ENCODE assay signal across 8 mouse cellular contexts in genomic region chr2:31683666-31684065, GRCm38 (mm10). TPM values are rescaled to one million over a fixed set of nuclear protein-coding genes. Genes with fewer than 3 reads are reported as not detected.
A peak's percentile ranks its signal among the peaks of the same experiment; 100 is the strongest.
DNase-seq lines count a peak whose midpoint lies in the region; ATAC-seq and TF ChIP-seq lines count a peak whose summit lies in the region.

No protein-coding gene starts in this region.

- H3K27me3 ChIP-seq in intestine, embryonic 14.5 days (replicated peaks; ENCODE audit: control insufficient read depth, insufficient read depth, low read length) = no peaks in the 10 kb centered on the region
- H3K27me3 ChIP-seq in intestine, embryonic 15.5 days (replicated peaks) = no peaks in the 10 kb centered on the region
- H3K27me3 ChIP-seq in G1E (ENCODE audit: insufficient read depth, low read length) = no peaks in the 10 kb centered on the region
- no peaks in the 10 kb centered on the region for H3K27me3 ChIP-seq in neural tube, embryonic 11.5 days (ENCODE audit: control insufficient read depth, insufficient read depth, low read length)

- H3K9me3 ChIP-seq in intestine, embryonic 14.5 days (ENCODE audit: control insufficient read depth, low read length) = no peaks in the 10 kb centered on the region
- H3K9me3 ChIP-seq in intestine, embryonic 15.5 days = no peaks in the 10 kb centered on the region
- H3K9me3 ChIP-seq in G1E (replicated peaks) = no peaks in the 10 kb centered on the region
- H3K9me3 ChIP-seq in neural tube, embryonic 11.5 days (ENCODE audit: control insufficient read depth, low read length) = no peaks in the 10 kb centered on the region

- TF ChIP-seq CTCF in G1E (IDR thresholded peaks at IDR 0.05; ENCODE audit: low read depth, low read length) = 0 out of 2 replicates have a peak, but pooled peaks have one; percentile 8

- intact Hi-C loops in heart, postnatal 14 days (cut with DNase I) = loop anchor here (1.0 to 10.0 kb wide), 3 partner anchors 102 to 451 kb away; no protein-coding TSS in a partner anchor
- intact Hi-C loops in left cerebral cortex, postnatal 14 days (cut with DNase I) = loop anchor here (1.0 to 10.0 kb wide), 3 partner anchors 102 to 291 kb away; partner anchors contain the start of gene Nup214

- peaks cover 24% of the 10 kb centered on the region for H3K36me3 ChIP-seq in intestine, embryonic 14.5 days (ENCODE audit: control insufficient read depth, insufficient read depth, low read length)
- H3K36me3 ChIP-seq in intestine, embryonic 15.5 days = peaks cover 11% of the 10 kb centered on the region
- peaks cover 43% of the 10 kb centered on the region for H3K36me3 ChIP-seq in G1E (replicated peaks)
- H3K36me3 ChIP-seq in neural tube, embryonic 11.5 days (ENCODE audit: control insufficient read depth, insufficient read depth, low read length) = peaks cover 7% of the 10 kb centered on the region

- no peak overlapping the region for H3K27ac ChIP-seq in intestine, embryonic 14.5 days (ENCODE audit: low read depth)
- H3K27ac ChIP-seq in intestine, embryonic 15.5 days = no peak overlapping the region
- H3K27ac ChIP-seq in neural tube, embryonic 11.5 days (ENCODE audit: low read depth, low read length) = no peak overlapping the region

- no peak overlapping the region for H3K4me3 ChIP-seq in intestine, embryonic 14.5 days (ENCODE audit: low read depth, low read length)
- no peak overlapping the region for H3K4me3 ChIP-seq in intestine, embryonic 15.5 days (replicated peaks)
- no peak overlapping the region for H3K4me3 ChIP-seq in G1E (ENCODE audit: low read depth, low read length)
- H3K4me3 ChIP-seq in neural tube, embryonic 11.5 days (ENCODE audit: low read depth, low read length) = no peak overlapping the region

- H3K9ac ChIP-seq in intestine, embryonic 14.5 days (ENCODE audit: low read length) = no peak overlapping the region
- H3K9ac ChIP-seq in intestine, embryonic 15.5 days = no peak overlapping the region
- H3K9ac ChIP-seq in neural tube, embryonic 11.5 days (ENCODE audit: low read length) = no peak overlapping the region

- no peak for ATAC-seq in intestine, embryonic 14.5 days (replicated peaks; ENCODE audit: low FRiP score, low TSS enrichment, low read depth)
- ATAC-seq in intestine, embryonic 15.5 days = no peak
- ATAC-seq in G1E (ENCODE audit: extremely low read depth, insufficient number of reproducible peaks, low FRiP score, poor library complexity, severe bottlenecking) = no peak
- no peak for ATAC-seq in neural tube, embryonic 11.5 days (ENCODE audit: insufficient read depth, low FRiP score, low TSS enrichment)

- peaks cover 4% of the 10 kb centered on the region; the same call in 1 of the 2 replicates for H3K4me1 ChIP-seq in intestine, embryonic 14.5 days (replicated peaks; ENCODE audit: control insufficient read depth, insufficient read depth, low read length)
- no peaks in the 10 kb centered on the region for H3K4me1 ChIP-seq in intestine, embryonic 15.5 days (replicated peaks)
- peaks cover 21% of the 10 kb centered on the region for H3K4me1 ChIP-seq in G1E (ENCODE audit: insufficient read depth, low read depth, low read length)
- H3K4me1 ChIP-seq in neural tube, embryonic 11.5 days (ENCODE audit: control insufficient read depth, insufficient read depth, low read length) = 0 out of 2 replicates have a peak, but pooled peaks cover 3% of the 10 kb centered on the region

- WGBS in intestine, embryonic 14.5 days = 30% methylated on average over 2 of the region's 2 CpGs
- WGBS in intestine, embryonic 15.5 days = 19% methylated on average over 2 of the region's 2 CpGs
- WGBS in neural tube, embryonic 11.5 days = 22% methylated on average over 2 of the region's 2 CpGs

- no peak overlapping the region for H3K4me2 ChIP-seq in intestine, embryonic 14.5 days (ENCODE audit: low read length)
- H3K4me2 ChIP-seq in intestine, embryonic 15.5 days (replicated peaks) = no peak overlapping the region
- H3K4me2 ChIP-seq in neural tube, embryonic 11.5 days (ENCODE audit: low read depth) = no peak overlapping the region

- DNase-seq in intestine, embryonic 14.5 days (ENCODE audit: low spot score) = peak; percentile 78
- DNase-seq in G1E (ENCODE audit: low spot score) = no peak
- DNase-seq in cerebellum, adult 11-12 months = peak; percentile 43
- DNase-seq in heart, postnatal 14 days = peak; percentile 65 to 74
- peak; percentile 76 to 77 for DNase-seq in left cerebral cortex, postnatal 14 days (ENCODE audit: low spot score in 2 of 2)
- DNase-seq in neural tube, embryonic 11.5 days (ENCODE audit: low spot score) = peak; percentile 70
- peak; percentile 43 to 45 for DNase-seq in urinary bladder, postnatal 36 days (ENCODE audit: low spot score in 2 of 2)

RNA-seq across cellular contexts. Expression of gene Abl1, which starts 4.5 kb away (rescaled TPM):
- polyA plus RNA-seq in intestine, embryonic 14.5 days (2014; fragmentation: Nextera tagmentation; extraction: Ambion mirVana) = 48.1 and 49.8 TPM in 2 replicates
- polyA plus RNA-seq in intestine, embryonic 15.5 days (2015; fragmentation: Nextera tagmentation; extraction: Ambion mirVana) = 31.2 and 31.3 TPM in 2 replicates
- total RNA-seq in G1E (2014; fragmentation: Nextera tagmentation) (49.4 and 66.4 TPM in 2 replicates), G1E (2017) (22.3 and 26.7 TPM in 2 replicates)
- polyA plus RNA-seq in G1E (2012) = 58.4 and 62.3 TPM in 2 replicates
- 10 to 100 TPM; 43.1 to 45.7 TPM for total RNA-seq in heart, postnatal 14 days (2021)
- 10 to 100 TPM; 37.4 to 39.6 TPM for total RNA-seq in left cerebral cortex, postnatal 14 days (2021)
- 48.4 and 49.0 TPM in 2 replicates for polyA plus RNA-seq in neural tube, embryonic 11.5 days (2014; fragmentation: Nextera tagmentation; extraction: Ambion mirVana)

RNA-seq across cellular contexts. Expression of gene Exosc2, which starts 13.2 kb away (rescaled TPM):
- polyA plus RNA-seq in intestine, embryonic 14.5 days (2014; fragmentation: Nextera tagmentation; extraction: Ambion mirVana) = 65.4 and 70.7 TPM in 2 replicates
- 63.1 and 69.3 TPM in 2 replicates for polyA plus RNA-seq in intestine, embryonic 15.5 days (2015; fragmentation: Nextera tagmentation; extraction: Ambion mirVana)
- total RNA-seq in G1E (2014; fragmentation: Nextera tagmentation) (62.5 and 65.4 TPM in 2 replicates), G1E (2017) (68.8 and 70.3 TPM in 2 replicates)
- 18.7 and 26.2 TPM in 2 replicates for polyA plus RNA-seq in G1E (2012)
- 1 to 10 TPM; 9.1 to 9.2 TPM for total RNA-seq in heart, postnatal 14 days (2021)
- total RNA-seq in left cerebral cortex, postnatal 14 days (2021) = 10 to 100 TPM; 21.4 to 24.5 TPM
- polyA plus RNA-seq in neural tube, embryonic 11.5 days (2014; fragmentation: Nextera tagmentation; extraction: Ambion mirVana) = 54.7 and 64.5 TPM in 2 replicates

RNA-seq across cellular contexts. Expression of gene Prdm12, which starts 43.8 kb away (rescaled TPM):
- not detected in 2 replicates for polyA plus RNA-seq in intestine, embryonic 14.5 days (2014; fragmentation: Nextera tagmentation; extraction: Ambion mirVana)
- polyA plus RNA-seq in intestine, embryonic 15.5 days (2015; fragmentation: Nextera tagmentation; extraction: Ambion mirVana) = 0.05 and 0.06 TPM in 2 replicates
- total RNA-seq in G1E (2014; fragmentation: Nextera tagmentation) (not detected in 2 replicates), G1E (2017) (0.11 TPM in 1 of 2 replicates, not detected in the other)
- not detected in 2 replicates for polyA plus RNA-seq in G1E (2012)
- not detected for total RNA-seq in heart, postnatal 14 days (2021)
- total RNA-seq in left cerebral cortex, postnatal 14 days (2021) = under 1 TPM; 0.13 to 0.66 TPM
- 16.4 and 23.0 TPM in 2 replicates for polyA plus RNA-seq in neural tube, embryonic 11.5 days (2014; fragmentation: Nextera tagmentation; extraction: Ambion mirVana)

Comparison
In these comparisons a context has a peak if more than half of its experiments do, and no peak if none do; other contexts are left out.
1. RNA of gene Prdm12, which starts 43.8 kb away (polyA plus RNA-seq): 16.4 to 23.0 TPM in neural tube, embryonic 11.5 days; 0.05 to 0.06 TPM in intestine, embryonic 15.5 days, not detected in intestine, embryonic 14.5 days and not detected in G1E; every median in the first group is over 10 times any median in the second.